Mouse (Mus musculus): Measurements from ENCODE around the gene Nudt4. TPM values are rescaled to one million over a fixed set of nuclear protein-coding genes. Genes with fewer than 3 reads are reported as not detected.

Nudt4 gene
- polyA plus RNA-seq, 1 experiment from 2014 or later, result 34.9 TPM

GRCm38 (mm10) chr10:95539260-95539659 is 24.7 kb downstream of the Nudt4 start:
- H3K4me3 ChIP-seq (ENCODE audit: inconsistent target), result no peak overlapping the region
- WGBS (ENCODE audit: missing documents), result 89% methylated on average over 3 of the region's 3 CpGs
- H3K36me3 ChIP-seq (ENCODE audit: inconsistent target), result 0 out of 2 replicates have a peak, but pooled peaks cover 4% of the 10 kb centered on the region
- no peak overlapping the region for H3K27ac ChIP-seq
- peaks cover 80% of the 10 kb centered on the region for H3K79me2 ChIP-seq (ENCODE audit: inconsistent target)

GRCm38 (mm10) chr10:95536222-95536541 is 27.8 kb downstream of the Nudt4 start:
- Histone ChIP-seq H3K79me2 (ENCODE audit: inconsistent target) (peaks cover 100% of the 10 kb centered on the region), H3K36me3 (ENCODE audit: inconsistent target) (no peaks in the 10 kb centered on the region), H3K27ac (no peak overlapping the region), H3K4me3 (ENCODE audit: inconsistent target) (no peak overlapping the region)
- WGBS (ENCODE audit: missing documents), result 98% methylated on average over 6 of the region's 6 CpGs

GRCm38 (mm10) chr10:95535399-95536221 is 28.3 kb downstream of the Nudt4 start:
- WGBS (ENCODE audit: missing documents), result 91% methylated on average over 7 of the region's 8 CpGs

GRCm38 (mm10) chr10:95533382-95533781 is 30.6 kb downstream of the Nudt4 start:
- Histone ChIP-seq H3K36me3 (ENCODE audit: inconsistent target) (no peaks in the 10 kb centered on the region), H3K27ac (no peak overlapping the region), H3K4me3 (ENCODE audit: inconsistent target) (no peak overlapping the region), H3K79me2 (ENCODE audit: inconsistent target) (peaks cover 96% of the 10 kb centered on the region)
- WGBS (ENCODE audit: missing documents), result 93% methylated on average over 7 of the region's 7 CpGs

More at GRCm38 (mm10) chr10:95535399-95536221, 28.3 kb downstream of the Nudt4 start:
- H3K27ac ChIP-seq, result no peak overlapping the region
- H3K79me2 ChIP-seq (ENCODE audit: inconsistent target), result peaks cover 100% of the 10 kb centered on the region
- no peaks in the 10 kb centered on the region for H3K36me3 ChIP-seq (ENCODE audit: inconsistent target)
- no peak overlapping the region for H3K4me3 ChIP-seq (ENCODE audit: inconsistent target)

GRCm38 (mm10) chr10:95532916-95533315 is 31.0 kb downstream of the Nudt4 start:
- H3K36me3 ChIP-seq (ENCODE audit: inconsistent target), result no peaks in the 10 kb centered on the region
- no peak overlapping the region for H3K4me3 ChIP-seq (ENCODE audit: inconsistent target)
- H3K27ac ChIP-seq, result no peak overlapping the region
- WGBS (ENCODE audit: missing documents), result 89% methylated on average over 5 of the region's 5 CpGs
- H3K79me2 ChIP-seq (ENCODE audit: inconsistent target), result peaks cover 96% of the 10 kb centered on the region

- H3K36me3 ChIP-seq (ENCODE audit: inconsistent target), result no peaks in the 10 kb centered on the region
- 82% methylated on average over 2 of the region's 2 CpGs for WGBS (ENCODE audit: missing documents)
- peaks cover 96% of the 10 kb centered on the region for H3K79me2 ChIP-seq (ENCODE audit: inconsistent target)
- H3K4me3 ChIP-seq (ENCODE audit: inconsistent target), result no peak overlapping the region
- H3K27ac ChIP-seq, result peak overlapping the region; percentile 61
Observed at GRCm38 (mm10) chr10:95530551-95531121, 33.3 kb downstream of the Nudt4 start.

- Histone ChIP-seq H3K79me2 (ENCODE audit: inconsistent target) (peaks cover 96% of the 10 kb centered on the region), H3K36me3 (ENCODE audit: inconsistent target) (no peaks in the 10 kb centered on the region), H3K4me3 (ENCODE audit: inconsistent target) (no peak overlapping the region), H3K27ac (no peak overlapping the region)
- WGBS (ENCODE audit: missing documents), result 85% methylated on average over 5 of the region's 5 CpGs
Observed at GRCm38 (mm10) chr10:95526495-95527122, 37.3 kb downstream of the Nudt4 start.

- H3K27ac ChIP-seq, result no peak overlapping the region
- no peak overlapping the region for H3K4me3 ChIP-seq (ENCODE audit: inconsistent target)
- WGBS (ENCODE audit: missing documents), result 95% methylated on average over 5 of the region's 5 CpGs
- H3K79me2 ChIP-seq (ENCODE audit: inconsistent target), result peaks cover 96% of the 10 kb centered on the region
- no peaks in the 10 kb centered on the region for H3K36me3 ChIP-seq (ENCODE audit: inconsistent target)
Observed at GRCm38 (mm10) chr10:95525871-95526270, 38.1 kb downstream of the Nudt4 start.

- Histone ChIP-seq H3K4me3 (ENCODE audit: inconsistent target) (no peak overlapping the region), H3K79me2 (ENCODE audit: inconsistent target) (peaks cover 100% of the 10 kb centered on the region), H3K36me3 (ENCODE audit: inconsistent target) (no peaks in the 10 kb centered on the region), H3K27ac (no peak overlapping the region)
- 86% methylated on average over 6 of the region's 6 CpGs for WGBS (ENCODE audit: missing documents)
Observed at GRCm38 (mm10) chr10:95525037-95525675, 38.8 kb downstream of the Nudt4 start.

- H3K4me3 ChIP-seq (ENCODE audit: inconsistent target), result no peak overlapping the region
- 93% methylated on average over 6 of the region's 6 CpGs for WGBS (ENCODE audit: missing documents)
Observed at GRCm38 (mm10) chr10:95517656-95518055, 46.3 kb downstream of the Nudt4 start.

GRCm38 (mm10) chr10:95515293-95515931 is 48.5 kb downstream of the Nudt4 start:
- peaks cover 49% of the 10 kb centered on the region for H3K79me2 ChIP-seq (ENCODE audit: inconsistent target)
- H3K36me3 ChIP-seq (ENCODE audit: inconsistent target), result no peaks in the 10 kb centered on the region
- H3K27ac ChIP-seq, result 0 out of 2 replicates have a peak overlapping the region, but pooled peaks have one; percentile 29
- under 1% methylated on average over 72 of the region's 80 CpGs for WGBS (ENCODE audit: missing documents)
- H3K4me3 ChIP-seq (ENCODE audit: inconsistent target), result peak overlapping the region; percentile 59

More at GRCm38 (mm10) chr10:95517656-95518055, 46.3 kb downstream of the Nudt4 start:
- no peaks in the 10 kb centered on the region for H3K36me3 ChIP-seq (ENCODE audit: inconsistent target)
- H3K79me2 ChIP-seq (ENCODE audit: inconsistent target), result peaks cover 71% of the 10 kb centered on the region
- no peak overlapping the region for H3K27ac ChIP-seq

- no peaks in the 10 kb centered on the region for H3K36me3 ChIP-seq (ENCODE audit: inconsistent target)
- H3K4me3 ChIP-seq (ENCODE audit: inconsistent target), result peak within 1 kb of the TSS; percentile 59
- under 1% methylated on average over 80 of the region's 81 CpGs for WGBS (ENCODE audit: missing documents)
- peaks cover 42% of the 10 kb centered on the region for H3K79me2 ChIP-seq (ENCODE audit: inconsistent target)
- peak within 1 kb of the TSS; percentile 73 for H3K27ac ChIP-seq
Observed at GRCm38 (mm10) chr10:95514656-95515292, 49.2 kb downstream of the Nudt4 start, which contains the start of gene Ube2n. Gene Ube2n (plus strand): TSS chr10:95515145.

GRCm38 (mm10) chr10:95513768-95514556 is 50.0 kb downstream of the Nudt4 start:
- H3K27ac ChIP-seq, result peak overlapping the region; percentile 73
- H3K36me3 ChIP-seq (ENCODE audit: inconsistent target), result no peaks in the 10 kb centered on the region
- WGBS (ENCODE audit: missing documents), result 42% methylated on average over 15 of the region's 15 CpGs
- peaks cover 34% of the 10 kb centered on the region for H3K79me2 ChIP-seq (ENCODE audit: inconsistent target)
- peak overlapping the region; percentile 35 for H3K4me3 ChIP-seq (ENCODE audit: inconsistent target)
